Mouse (Mus musculus): ENCODE data around the gene Ripply1. TPM values are rescaled to one million over a fixed set of nuclear protein-coding genes. Genes with fewer than 3 reads are reported as not detected.

Gene Ripply1
- polyA plus RNA-seq, 1 experiment: not detected

GRCm38 (mm10) chrX:139730541-139730940 is 51.6 kb downstream of the Ripply1 start:
- Histone ChIP-seq H3K4me1 (ENCODE audit: control insufficient read depth, insufficient read depth, low read length) (no peaks in the 10 kb centered on the region), H3K4me3 (replicated peaks; ENCODE audit: control insufficient read depth, low read depth, low read length) (no peak overlapping the region), H3K27ac (ENCODE audit: control insufficient read depth, insufficient read depth, low read depth, low read length, poor library complexity) (no peak overlapping the region)
- 75% methylated on average over 3 of the region's 3 CpGs for WGBS
- TF ChIP-seq CTCF (IDR thresholded peaks at IDR 0.05; ENCODE audit: control insufficient read depth, insufficient read depth, low read length): no peak
- TF ChIP-seq POLR2A (IDR thresholded peaks at IDR 0.05; ENCODE audit: borderline replicate concordance, control insufficient read depth, low read depth, low read length): no peak

Other genes starting within 250 kb of the Ripply1 start
- 0.47 and 2.5 TPM in 2 replicates for gene Rnf128, start 219.0 kb downstream of the Ripply1 start, polyA plus RNA-seq (2011; ENCODE audit: insufficient read depth, insufficient read length, low replicate concordance, missing spikeins)
- gene Tbc1d8b, start 97.4 kb downstream of the Ripply1 start, polyA plus RNA-seq (2011; ENCODE audit: insufficient read depth, insufficient read length, low replicate concordance, missing spikeins): 0.50 and 0.88 TPM in 2 replicates
- 1.6 TPM in 1 of 2 replicates, not detected in the other for gene Gm15013, start 67.9 kb downstream of the Ripply1 start, polyA plus RNA-seq (2011; ENCODE audit: insufficient read depth, insufficient read length, low replicate concordance, missing spikeins)
- 1.3 TPM in 1 of 2 replicates, not detected in the other for gene Cldn2, start 18.5 kb upstream of the Ripply1 start, polyA plus RNA-seq (2011; ENCODE audit: insufficient read depth, insufficient read length, low replicate concordance, missing spikeins)
- 0.59 and 2.8 TPM in 2 replicates for gene Morc4, start 89.3 kb upstream of the Ripply1 start, polyA plus RNA-seq (2011; ENCODE audit: insufficient read depth, insufficient read length, low replicate concordance, missing spikeins)
- gene Rbm41, start 216.2 kb upstream of the Ripply1 start, polyA plus RNA-seq (2011; ENCODE audit: insufficient read depth, insufficient read length, low replicate concordance, missing spikeins): 2.9 and 5.0 TPM in 2 replicates